Mouse (Mus musculus): ENCODE data around the gene Bcl2l11. TPM values are rescaled to one million over a fixed set of nuclear protein-coding genes. Genes with fewer than 3 reads are reported as not detected.
A peak's percentile ranks its signal among the peaks of the same experiment; 100 is the strongest.
"Not testable (repeated sequence)": the region's sequence is repeated elsewhere in the genome, so short reads cannot be mapped to it uniquely, and the experiment has no call there.

Bcl2l11 gene
- polyA plus RNA-seq, 1 experiment from 2014 or later = 26.2 TPM

DNA sequence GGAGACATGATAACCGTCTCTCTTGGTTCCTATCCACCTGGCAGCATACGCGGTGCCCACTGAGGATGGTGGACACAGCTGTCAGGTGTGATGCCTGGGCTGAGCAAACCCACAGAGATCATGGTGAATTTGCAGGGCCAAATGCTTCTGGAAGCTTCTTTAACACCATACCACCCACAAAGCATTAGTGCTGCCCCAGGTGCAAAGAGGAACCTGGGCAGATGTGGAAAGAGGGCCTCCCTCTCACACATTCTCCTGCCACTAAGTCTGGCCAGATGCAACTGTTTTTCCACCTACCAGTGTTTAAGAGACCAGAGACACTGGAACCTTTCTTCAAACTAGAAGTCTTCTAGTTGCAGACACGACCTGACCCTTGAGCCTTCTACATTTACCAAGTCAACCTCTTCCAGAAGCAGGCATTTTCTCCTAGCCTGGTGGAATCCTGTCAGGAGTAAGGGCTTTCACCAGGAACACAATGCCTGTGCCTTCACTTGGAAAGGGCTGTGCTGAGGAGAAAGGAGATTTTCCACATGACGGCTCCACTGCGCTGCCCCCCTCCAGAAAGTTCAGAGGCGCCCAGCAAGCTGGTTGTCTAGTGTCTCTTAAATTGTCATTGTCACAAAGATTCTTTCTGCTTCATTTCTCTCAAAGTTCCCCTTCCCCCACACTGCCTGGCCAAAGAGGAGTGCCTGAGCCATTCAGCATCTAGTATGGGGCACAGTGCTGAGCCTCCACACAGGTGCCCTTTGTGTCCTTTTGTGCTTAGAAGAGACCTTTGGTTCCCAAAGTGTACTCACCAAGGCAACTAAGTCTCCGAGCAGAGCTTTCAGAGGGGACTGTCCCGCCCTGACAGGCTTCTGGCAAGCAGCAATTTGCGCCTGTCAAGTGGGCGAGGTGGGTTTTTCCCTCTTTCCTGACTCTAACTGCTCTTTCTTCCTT, 34.1 kb upstream of the Bcl2l11 start:
- Histone ChIP-seq H3K4me3 (no peak overlapping the region), H3K27me3 (ENCODE audit: insufficient read depth, poor library complexity, severe bottlenecking) (no peaks in the 10 kb centered on the region), H3K4me1 (replicated peaks) (peaks cover 41% of the 10 kb centered on the region), H3K9me3 (no peaks in the 10 kb centered on the region), H3K36me3 (no peaks in the 10 kb centered on the region), H3K27ac (peak overlapping the region; percentile 79)
- peak; percentile 73 for DNase-seq (ENCODE audit: low spot score)
- WGBS = 46% methylated on average over 11 of the region's 11 CpGs

DNA sequence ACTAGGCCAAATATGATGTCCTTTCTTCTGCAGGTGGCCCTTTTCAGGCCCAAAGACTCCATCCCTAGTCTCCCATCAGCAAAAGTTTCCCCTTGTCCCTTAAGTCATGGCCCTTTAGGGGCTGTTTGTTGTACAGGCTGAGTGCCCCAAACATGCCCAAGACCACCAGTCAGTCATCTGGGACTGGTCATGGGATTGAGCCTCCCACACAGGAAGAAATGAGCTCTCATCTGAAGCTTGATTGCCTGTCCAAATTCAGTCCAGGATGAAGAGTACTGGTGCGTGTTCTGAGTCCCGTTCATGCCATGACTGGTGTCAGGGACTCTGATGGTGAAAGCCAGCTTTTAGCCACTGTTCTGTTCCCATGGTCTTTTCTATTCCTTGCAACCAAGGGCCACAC, 33.4 kb upstream of the Bcl2l11 start:
- no peak overlapping the region for H3K4me3 ChIP-seq
- DNase-seq (ENCODE audit: low spot score) = no peak
- H3K36me3 ChIP-seq = no peaks in the 10 kb centered on the region
- 68% methylated on average over 2 of the region's 2 CpGs for WGBS
- H3K27ac ChIP-seq = peak overlapping the region; percentile 79
- H3K9me3 ChIP-seq = no peaks in the 10 kb centered on the region
- H3K4me1 ChIP-seq (replicated peaks) = peaks cover 41% of the 10 kb centered on the region
- no peaks in the 10 kb centered on the region for H3K27me3 ChIP-seq (ENCODE audit: insufficient read depth, poor library complexity, severe bottlenecking)

DNA sequence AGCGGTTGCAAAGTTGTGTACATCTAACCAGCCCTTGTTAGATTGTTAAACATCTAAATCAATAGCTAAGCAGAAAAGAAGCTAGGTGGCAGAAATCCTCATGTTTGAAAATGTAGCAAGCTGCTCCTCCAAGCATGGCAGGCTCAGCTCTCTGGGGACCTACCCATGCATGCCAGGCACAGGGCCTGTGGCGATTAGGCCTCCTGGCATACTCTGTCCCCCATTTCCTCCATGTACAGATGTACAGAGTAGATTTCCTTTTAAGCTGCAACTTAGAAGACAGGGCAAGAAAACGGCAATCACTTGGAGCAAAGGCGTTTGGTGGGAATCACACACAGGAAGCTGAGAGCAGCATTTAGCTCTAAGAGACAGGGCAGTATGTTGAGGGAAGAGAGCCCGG, 31.6 kb upstream of the Bcl2l11 start:
- Histone ChIP-seq H3K9me3 (no peaks in the 10 kb centered on the region), H3K36me3 (no peaks in the 10 kb centered on the region), H3K4me1 (replicated peaks) (peaks cover 46% of the 10 kb centered on the region), H3K27me3 (ENCODE audit: insufficient read depth, poor library complexity, severe bottlenecking) (no peaks in the 10 kb centered on the region), H3K27ac (peak overlapping the region; percentile 71; the same call in 1 of the 2 replicates), H3K4me3 (no peak overlapping the region)
- no peak for DNase-seq (ENCODE audit: low spot score)
- 83% methylated on average over 5 of the region's 5 CpGs for WGBS

DNA sequence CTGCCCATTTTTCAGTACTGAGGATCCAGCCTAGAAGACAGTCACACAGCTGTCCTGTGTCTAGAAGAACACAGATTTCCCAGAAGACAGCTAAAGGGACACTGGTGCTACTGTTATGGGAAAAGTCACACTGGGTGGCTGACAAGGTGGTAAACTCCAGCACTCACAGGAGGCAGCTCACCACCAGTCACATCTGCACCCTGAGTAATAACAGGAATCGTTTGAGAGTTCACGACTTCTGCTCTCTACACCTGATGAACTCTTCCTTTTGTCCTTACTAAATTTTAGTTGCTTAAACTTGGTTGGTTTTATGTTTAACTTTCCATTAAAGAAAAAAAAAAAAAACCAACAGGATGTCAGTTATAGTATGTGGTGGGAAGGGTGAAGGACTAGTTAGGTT, 31.2 kb upstream of the Bcl2l11 start:
- no peaks in the 10 kb centered on the region for H3K36me3 ChIP-seq
- H3K9me3 ChIP-seq = no peaks in the 10 kb centered on the region
- WGBS = 90% methylated on average over 2 of the region's 2 CpGs
- DNase-seq (ENCODE audit: low spot score) = no peak
- H3K27me3 ChIP-seq (ENCODE audit: insufficient read depth, poor library complexity, severe bottlenecking) = no peaks in the 10 kb centered on the region
- peaks cover 46% of the 10 kb centered on the region for H3K4me1 ChIP-seq (replicated peaks)
- H3K4me3 ChIP-seq = no peak overlapping the region
- peak overlapping the region; percentile 71; the same call in 1 of the 2 replicates for H3K27ac ChIP-seq

DNA sequence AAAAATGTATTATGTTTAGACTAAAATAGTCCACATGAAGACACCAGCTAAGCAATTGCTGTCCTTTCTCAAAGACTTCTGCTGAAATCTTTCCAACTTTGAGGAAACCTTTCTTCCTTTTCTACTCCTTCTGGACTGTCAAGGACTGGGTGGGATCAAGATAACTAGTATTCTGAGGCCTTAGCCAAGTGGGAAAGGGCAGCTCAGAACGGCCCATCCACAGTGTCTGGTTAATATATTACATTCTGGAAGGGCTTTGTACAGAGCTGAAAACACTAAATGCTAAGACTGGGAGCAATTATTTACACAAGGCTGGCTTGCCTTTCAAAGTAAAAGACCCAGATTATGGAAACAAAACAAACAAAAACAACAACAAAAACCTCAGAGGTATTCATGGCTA, 30.6 kb upstream of the Bcl2l11 start:
- no peaks in the 10 kb centered on the region for H3K36me3 ChIP-seq
- DNase-seq (ENCODE audit: low spot score) = no peak
- H3K4me3 ChIP-seq = no peak overlapping the region
- H3K27me3 ChIP-seq (ENCODE audit: insufficient read depth, poor library complexity, severe bottlenecking) = no peaks in the 10 kb centered on the region
- WGBS = 58% methylated on average over 1 of the region's 1 CpGs
- H3K9me3 ChIP-seq = no peaks in the 10 kb centered on the region
- H3K27ac ChIP-seq = no peak overlapping the region
- H3K4me1 ChIP-seq (replicated peaks) = peaks cover 46% of the 10 kb centered on the region

DNA sequence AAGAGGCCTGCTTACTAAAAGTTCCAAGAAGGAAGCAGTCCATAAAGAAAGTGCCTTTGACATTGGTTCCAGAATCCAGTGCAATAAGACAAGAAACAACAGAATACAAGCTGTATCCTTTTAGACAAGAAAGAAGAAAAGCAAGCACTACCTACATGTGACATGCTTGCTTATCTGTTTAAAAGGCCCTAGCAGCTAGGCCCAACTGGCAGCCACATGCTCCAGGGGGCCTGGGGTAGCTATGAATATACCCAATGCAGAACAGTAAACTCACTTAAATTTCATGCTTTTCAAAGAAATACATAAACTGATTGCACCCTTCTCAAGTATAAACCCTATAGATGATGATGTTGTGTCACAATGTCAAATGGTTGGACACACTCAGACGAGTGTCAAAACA, 29.8 kb upstream of the Bcl2l11 start:
- no peaks in the 10 kb centered on the region for H3K36me3 ChIP-seq
- H3K4me3 ChIP-seq = no peak overlapping the region
- H3K9me3 ChIP-seq = no peaks in the 10 kb centered on the region
- no peaks in the 10 kb centered on the region for H3K27me3 ChIP-seq (ENCODE audit: insufficient read depth, poor library complexity, severe bottlenecking)
- H3K4me1 ChIP-seq (replicated peaks) = peaks cover 39% of the 10 kb centered on the region
- no peak for DNase-seq (ENCODE audit: low spot score)
- WGBS = 71% methylated on average over 1 of the region's 1 CpGs
- H3K27ac ChIP-seq = no peak overlapping the region

DNA sequence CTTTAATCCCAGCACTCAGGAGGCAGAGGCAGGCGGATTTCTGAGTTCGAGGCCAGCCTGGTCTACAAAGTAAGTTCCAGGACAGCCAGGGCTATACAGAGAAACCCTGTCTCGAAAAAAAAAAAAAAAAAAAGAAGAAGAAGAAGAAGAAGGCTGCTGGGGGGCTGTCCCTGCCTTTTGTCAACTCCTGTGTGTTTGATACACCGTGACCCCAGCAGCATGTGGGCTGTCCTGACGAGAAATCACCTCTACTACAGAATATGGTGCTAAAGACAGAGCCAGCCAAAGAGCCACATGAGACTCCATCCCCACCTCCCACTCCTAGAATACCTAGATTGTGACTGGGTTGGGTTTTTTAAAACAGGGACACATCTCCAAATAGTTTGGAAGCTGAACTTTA, 27.7 kb upstream of the Bcl2l11 start:
- H3K9me3 ChIP-seq; H3K27ac ChIP-seq; DNase-seq (ENCODE audit: low spot score); H3K36me3 ChIP-seq; H3K4me3 ChIP-seq; H3K27me3 ChIP-seq (ENCODE audit: insufficient read depth, poor library complexity, severe bottlenecking): not testable (repeated sequence)
- H3K4me1 ChIP-seq (replicated peaks) = peaks cover 19% of the 10 kb centered on the region
- 70% methylated on average over 5 of the region's 5 CpGs for WGBS

DNA sequence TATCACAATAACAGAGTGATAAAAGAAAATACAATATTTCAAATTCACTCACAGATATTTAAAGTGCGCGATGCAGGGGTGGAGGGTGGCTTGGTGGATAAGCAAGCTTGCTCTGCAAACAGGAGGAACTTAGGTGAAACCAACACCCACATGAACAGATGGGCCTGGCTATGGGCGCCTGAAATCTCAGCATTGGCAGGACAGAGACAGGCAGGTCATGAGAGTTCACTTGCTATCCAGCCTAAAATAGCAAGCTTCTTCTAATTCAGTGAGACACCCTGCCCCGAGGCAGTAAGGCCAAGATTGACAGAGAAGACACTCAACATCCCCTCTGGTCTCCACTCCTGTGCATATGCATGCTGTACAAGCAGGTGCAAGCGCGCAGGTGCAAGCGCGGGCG, 23.8 kb upstream of the Bcl2l11 start:
- Histone ChIP-seq H3K4me3 (no peak overlapping the region), H3K27me3 (ENCODE audit: insufficient read depth, poor library complexity, severe bottlenecking) (no peaks in the 10 kb centered on the region), H3K4me1 (replicated peaks) (peaks cover 9% of the 10 kb centered on the region), H3K27ac (no peak overlapping the region), H3K36me3 (no peaks in the 10 kb centered on the region), H3K9me3 (no peaks in the 10 kb centered on the region)
- DNase-seq (ENCODE audit: low spot score) = no peak
- 86% methylated on average over 9 of the region's 9 CpGs for WGBS

DNA sequence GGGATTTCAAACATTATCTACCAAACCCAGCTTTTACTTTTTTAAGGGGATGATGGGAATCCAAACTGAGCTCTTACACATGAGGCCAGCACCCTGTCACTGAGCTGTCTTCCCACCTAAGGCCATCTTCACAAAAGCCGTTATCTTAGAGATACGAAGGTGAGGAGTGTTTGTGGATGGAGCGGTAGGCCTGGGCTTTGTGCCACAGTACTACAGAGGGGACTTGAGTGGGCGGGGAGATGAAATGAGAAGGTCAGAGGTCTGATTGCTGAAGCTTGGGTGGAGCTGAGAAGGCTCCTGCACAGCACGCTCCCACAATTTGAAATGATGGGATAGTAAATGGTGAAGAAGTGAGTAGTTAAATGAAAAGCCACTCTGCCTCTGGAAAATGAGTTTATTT, 21.0 kb upstream of the Bcl2l11 start:
- Histone ChIP-seq H3K27ac (no peak overlapping the region), H3K27me3 (ENCODE audit: insufficient read depth, poor library complexity, severe bottlenecking) (no peaks in the 10 kb centered on the region), H3K36me3 (no peaks in the 10 kb centered on the region), H3K4me3 (no peak overlapping the region), H3K4me1 (replicated peaks) (peaks cover 4% of the 10 kb centered on the region; the same call in 1 of the 2 replicates), H3K9me3 (no peaks in the 10 kb centered on the region)
- WGBS = 71% methylated on average over 5 of the region's 5 CpGs
- no peak for DNase-seq (ENCODE audit: low spot score)

DNA sequence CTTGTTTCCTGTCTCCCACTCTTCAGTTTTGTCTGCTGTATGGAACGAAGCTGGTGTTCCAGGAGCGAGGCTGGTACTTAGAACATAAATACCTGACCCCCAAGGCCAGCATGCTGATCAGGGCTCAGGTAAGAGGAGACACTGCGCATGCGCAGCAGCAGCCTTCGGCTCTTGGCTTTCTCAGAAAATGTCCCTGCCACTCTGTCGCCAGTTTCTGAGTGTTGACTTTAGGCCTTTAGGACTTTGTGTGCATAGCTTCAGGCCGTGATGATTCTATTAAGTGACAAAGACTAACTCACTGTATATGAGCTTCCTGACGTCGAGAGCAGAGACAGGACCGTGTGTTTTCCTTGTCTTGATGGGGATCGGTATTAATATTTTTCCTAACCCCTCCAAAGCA, 20.2 kb upstream of the Bcl2l11 start:
- DNase-seq (ENCODE audit: low spot score) = no peak
- no peaks in the 10 kb centered on the region for H3K27me3 ChIP-seq (ENCODE audit: insufficient read depth, poor library complexity, severe bottlenecking)
- no peak overlapping the region for H3K27ac ChIP-seq
- H3K9me3 ChIP-seq = no peaks in the 10 kb centered on the region
- H3K4me1 ChIP-seq (replicated peaks) = peaks cover 4% of the 10 kb centered on the region; the same call in 1 of the 2 replicates
- 85% methylated on average over 11 of the region's 11 CpGs for WGBS
- no peak overlapping the region for H3K4me3 ChIP-seq
- no peaks in the 10 kb centered on the region for H3K36me3 ChIP-seq

DNA sequence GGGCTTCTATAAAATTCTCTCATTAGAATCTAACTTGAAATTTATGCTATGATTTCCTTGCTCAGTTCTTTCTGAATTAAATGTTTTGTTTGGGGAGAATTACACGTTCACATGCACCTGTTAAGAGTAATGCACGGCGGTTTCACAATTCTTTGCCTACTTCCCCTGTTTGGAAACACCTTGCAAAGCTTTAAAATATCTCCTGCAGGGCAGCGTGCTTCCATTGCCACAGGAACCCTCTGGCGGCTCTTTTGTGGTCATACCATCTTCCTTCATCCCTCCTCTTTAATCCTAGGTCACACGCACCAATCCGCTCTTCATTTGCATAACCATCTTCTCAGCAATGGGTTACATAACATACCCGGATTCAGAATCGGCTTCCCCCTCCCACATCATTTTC, 14.3 kb upstream of the Bcl2l11 start:
- no peak overlapping the region for H3K4me3 ChIP-seq
- no peak overlapping the region for H3K27ac ChIP-seq
- no peaks in the 10 kb centered on the region for H3K27me3 ChIP-seq (ENCODE audit: insufficient read depth, poor library complexity, severe bottlenecking)
- peaks cover 13% of the 10 kb centered on the region for H3K4me1 ChIP-seq (replicated peaks)
- no peaks in the 10 kb centered on the region for H3K9me3 ChIP-seq
- no peak for DNase-seq (ENCODE audit: low spot score)
- 72% methylated on average over 9 of the region's 9 CpGs for WGBS
- H3K36me3 ChIP-seq = no peaks in the 10 kb centered on the region

DNA sequence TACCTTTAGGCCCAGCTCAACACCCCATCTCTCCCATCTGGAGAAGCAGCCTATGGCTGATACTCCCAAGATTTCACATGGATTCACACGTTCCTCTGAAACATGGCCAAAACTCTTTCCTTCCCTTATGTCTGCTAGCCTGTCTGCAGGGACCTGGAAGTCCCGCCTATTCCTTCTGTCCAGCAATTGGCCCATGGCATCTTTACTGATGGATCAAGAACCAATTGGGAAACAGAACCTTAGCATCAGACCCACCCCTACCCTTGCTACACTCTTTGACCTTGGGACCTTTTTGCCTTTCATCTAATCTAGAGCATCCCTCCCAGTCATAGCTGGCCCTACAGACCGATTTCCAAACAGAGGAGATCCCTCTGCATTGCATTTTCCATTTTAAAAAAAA, 11.2 kb upstream of the Bcl2l11 start:
- H3K27me3 ChIP-seq (ENCODE audit: insufficient read depth, poor library complexity, severe bottlenecking) = no peaks in the 10 kb centered on the region

DNA sequence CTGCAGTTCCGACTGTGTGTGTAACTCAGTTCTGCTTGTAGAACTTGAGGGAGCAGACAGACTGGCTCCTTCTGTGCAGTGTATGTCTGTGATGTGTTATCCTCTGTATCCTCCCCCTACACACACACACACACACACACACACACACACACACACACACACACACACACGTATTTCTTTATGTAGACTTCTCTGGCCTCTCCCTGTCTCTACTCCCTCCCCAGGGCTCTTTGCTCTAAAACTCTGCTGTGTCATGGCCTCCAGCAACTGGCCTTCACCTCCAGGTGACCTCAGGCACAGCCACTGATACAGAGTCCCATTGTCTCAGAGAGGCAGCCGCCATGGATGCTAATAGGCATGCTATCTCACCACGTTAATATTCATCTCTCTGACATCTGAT, 10.3 kb upstream of the Bcl2l11 start:
- H3K27me3 ChIP-seq (ENCODE audit: insufficient read depth, poor library complexity, severe bottlenecking) = peaks cover 4% of the 10 kb centered on the region; the same call in 1 of the 2 replicates
- H3K4me1 ChIP-seq (replicated peaks) = peaks cover 13% of the 10 kb centered on the region
- no peak overlapping the region for H3K27ac ChIP-seq
- WGBS = 26% methylated on average over 4 of the region's 4 CpGs
- DNase-seq (ENCODE audit: low spot score) = peak; percentile 62
- no peak overlapping the region for H3K4me3 ChIP-seq
- H3K36me3 ChIP-seq = no peaks in the 10 kb centered on the region
- no peaks in the 10 kb centered on the region for H3K9me3 ChIP-seq

More for the DNA sequence above, 11.2 kb upstream of the Bcl2l11 start:
- DNase-seq (ENCODE audit: low spot score) = no peak
- no peaks in the 10 kb centered on the region for H3K9me3 ChIP-seq
- H3K4me3 ChIP-seq = no peak overlapping the region
- peaks cover 13% of the 10 kb centered on the region for H3K4me1 ChIP-seq (replicated peaks)
- no peaks in the 10 kb centered on the region for H3K36me3 ChIP-seq
- 75% methylated on average over 3 of the region's 3 CpGs for WGBS
- H3K27ac ChIP-seq = no peak overlapping the region

All from hindbrain, embryonic 10.5 days (tissue).